Mouse (Mus musculus) neural tube, embryonic 15.5 days (tissue): ENCODE results near the gene Sh3yl1. TPM values are rescaled to one million over a fixed set of nuclear protein-coding genes. Genes with fewer than 3 reads are reported as not detected.

Experiments
- ATAC-seq: fragments of 200-750 bp; cut with Nextera tagmentation; 2 replicates; pipeline ENCODE4 v1.8.0; 2017; ENCODE audit warnings: mild to moderate bottlenecking, moderate TSS enrichment, moderate library complexity; ENCODE audit not compliant: low FRiP score
- H3K27ac ChIP-seq: fragments of 300-500 bp; sonication (generic); replicated peaks from 2 replicates; pipeline ENCODE4 v1.5.1; 2015; ENCODE audit warnings: mild to moderate bottlenecking, inconsistent platforms
- H3K27me3 ChIP-seq: fragments of 300-500 bp; sonication (generic); replicated peaks from 2 replicates; pipeline ENCODE4 v1.6.1; 2015; ENCODE audit warnings: inconsistent platforms
- H3K36me3 ChIP-seq: fragments of 300-500 bp; sonication (generic); 2 replicates; pipeline ENCODE4 v1.6.1; 2015; ENCODE audit warnings: inconsistent platforms
- H3K4me1 ChIP-seq: fragments of 300-500 bp; sonication (generic); 2 replicates; pipeline ENCODE4 v1.6.1; 2015; ENCODE audit warnings: inconsistent platforms
- H3K4me2 ChIP-seq: fragments of 300-500 bp; sonication (generic); 2 replicates; pipeline ENCODE4 v1.6.1; 2015; ENCODE audit warnings: inconsistent platforms, mild to moderate bottlenecking, moderate library complexity
- H3K4me3 ChIP-seq: fragments of 300-500 bp; sonication (generic); replicated peaks from 2 replicates; pipeline ENCODE4 v1.5.1; 2015; ENCODE audit warnings: mild to moderate bottlenecking, inconsistent platforms
- H3K9ac ChIP-seq: fragments of 300-500 bp; sonication (generic); replicated peaks from 2 replicates; pipeline ENCODE4 v1.6.1; 2015; ENCODE audit warnings: mild to moderate bottlenecking, inconsistent platforms
- H3K9me3 ChIP-seq: fragments of 300-500 bp; sonication (generic); replicated peaks from 2 replicates; pipeline ENCODE4 v1.6.1; 2016; ENCODE audit warnings: inconsistent platforms
- WGBS: fragments of 180-500 bp; shearing (Covaris S2); methylation state at CpG from one replicate; pipeline ENCODE4 v1.1.7; 2015; ENCODE audit warnings: mixed read lengths; 5-methylcytosine and 5-hydroxymethylcytosine counted together
- polyA plus RNA-seq: library from polyadenylated mRNA; unstranded; fragments of >200 nt; fragmentation: Nextera tagmentation; extraction: Ambion mirVana; gene quantifications from 2 replicates; pipeline ENCODE4 v1.2.1, GENCODE M21; 2015

The Sh3yl1 gene
- polyA plus RNA-seq, 1 experiment from 2014 or later, result 48.6 TPM

- no peak for ATAC-seq
- H3K36me3 ChIP-seq, result no peaks in the 10 kb centered on the region
- H3K4me1 ChIP-seq, result no peaks in the 10 kb centered on the region
- 83% methylated on average over 2 of the region's 2 CpGs for WGBS
- no peak overlapping the region for H3K27ac ChIP-seq
- H3K27me3 ChIP-seq, result no peaks in the 10 kb centered on the region
- no peak overlapping the region for H3K4me3 ChIP-seq
- no peaks in the 10 kb centered on the region for H3K9me3 ChIP-seq
- H3K4me2 ChIP-seq, result no peak overlapping the region
- H3K9ac ChIP-seq, result no peak overlapping the region
These were observed 59.2 kb downstream of the Sh3yl1 start for GRCm38 (mm10) chr12:30970700-30971099.

GRCm38 (mm10) chr12:31003795-31004194 is 92.3 kb downstream of the Sh3yl1 start:
- Histone ChIP-seq H3K36me3 (no peaks in the 10 kb centered on the region), H3K9ac (no peak overlapping the region)
- 87% methylated on average over 4 of the region's 4 CpGs for WGBS

GRCm38 (mm10) chr12:31005010-31005409 is 93.5 kb downstream of the Sh3yl1 start:
- WGBS, result 27% methylated on average over 3 of the region's 3 CpGs
- H3K27me3 ChIP-seq, result no peaks in the 10 kb centered on the region
- no peaks in the 10 kb centered on the region for H3K36me3 ChIP-seq
- H3K4me1 ChIP-seq, result no peaks in the 10 kb centered on the region
- H3K4me3 ChIP-seq, result no peak overlapping the region
- no peak overlapping the region for H3K27ac ChIP-seq
- no peak for ATAC-seq
- H3K9ac ChIP-seq, result no peak overlapping the region
- H3K9me3 ChIP-seq, result no peaks in the 10 kb centered on the region
- no peak overlapping the region for H3K4me2 ChIP-seq

More at GRCm38 (mm10) chr12:31003795-31004194, 92.3 kb downstream of the Sh3yl1 start:
- Histone ChIP-seq H3K4me2 (no peak overlapping the region), H3K9me3 (no peaks in the 10 kb centered on the region), H3K4me1 (no peaks in the 10 kb centered on the region), H3K4me3 (no peak overlapping the region), H3K27ac (no peak overlapping the region), H3K27me3 (no peaks in the 10 kb centered on the region)
- no peak for ATAC-seq

GRCm38 (mm10) chr12:31008171-31008570 is 96.7 kb downstream of the Sh3yl1 start:
- no peaks in the 10 kb centered on the region for H3K36me3 ChIP-seq
- 31% methylated on average over 6 of the region's 6 CpGs for WGBS

More at GRCm38 (mm10) chr12:31008171-31008570, 96.7 kb downstream of the Sh3yl1 start:
- H3K4me3 ChIP-seq, result no peak overlapping the region
- no peak overlapping the region for H3K27ac ChIP-seq
- no peaks in the 10 kb centered on the region for H3K27me3 ChIP-seq
- H3K4me1 ChIP-seq, result no peaks in the 10 kb centered on the region
- no peak overlapping the region for H3K9ac ChIP-seq
- ATAC-seq, result no peak
- no peaks in the 10 kb centered on the region for H3K9me3 ChIP-seq
- H3K4me2 ChIP-seq, result no peak overlapping the region

Other genes starting within 250 kb of the Sh3yl1 start
- 1.6 and 1.7 TPM in 2 replicates for gene Alkal2, start 27.3 kb upstream of the Sh3yl1 start, polyA plus RNA-seq
- 100 and 114 TPM in 2 replicates for gene Acp1, start 79 bp upstream of the Sh3yl1 start, polyA plus RNA-seq
- gene Fam110c, start 162.2 kb downstream of the Sh3yl1 start, polyA plus RNA-seq, result 0.06 and 1.0 TPM in 2 replicates